Mouse (Mus musculus) embryonic facial prominence, embryonic 13.5 days (tissue): ENCODE results near the gene Gm2012. TPM values are rescaled to one million over a fixed set of nuclear protein-coding genes. Genes with fewer than 3 reads are reported as not detected.
"Not testable (repeated sequence)": the region's sequence is repeated elsewhere in the genome, so short reads cannot be mapped to it uniquely, and the experiment has no call there.

Experiments used
- ATAC-seq: fragments of 200-750 bp; cut with Nextera tagmentation; 2 replicates; pipeline ENCODE4 v1.8.0; 2017; ENCODE audit warnings: low read depth; ENCODE audit not compliant: insufficient number of reproducible peaks, insufficient read depth, low FRiP score, low TSS enrichment
- H3K27ac ChIP-seq: fragments of 300-500 bp; sonication (generic); 2 replicates; pipeline ENCODE4 v1.5.1; 2015; ENCODE audit warnings: moderate library complexity, mild to moderate bottlenecking, inconsistent platforms
- H3K27me3 ChIP-seq: fragments of 300-500 bp; sonication (generic); 2 replicates; pipeline ENCODE4 v1.6.1; 2015; ENCODE audit warnings: mild to moderate bottlenecking, inconsistent platforms
- H3K36me3 ChIP-seq: fragments of 300-500 bp; sonication (generic); 2 replicates; pipeline ENCODE4 v1.6.1; 2015; ENCODE audit warnings: mild to moderate bottlenecking, inconsistent platforms
- H3K4me1 ChIP-seq: fragments of 300-500 bp; sonication (generic); 2 replicates; pipeline ENCODE4 v1.6.1; 2015; ENCODE audit warnings: inconsistent platforms
- H3K4me2 ChIP-seq: fragments of 300-500 bp; sonication (generic); 2 replicates; pipeline ENCODE4 v1.6.1; 2015; ENCODE audit warnings: moderate library complexity, mild to moderate bottlenecking, inconsistent platforms
- H3K4me3 ChIP-seq: fragments of 300-500 bp; sonication (generic); 2 replicates; pipeline ENCODE4 v1.5.1; 2015; ENCODE audit warnings: mild to moderate bottlenecking, inconsistent platforms
- H3K9ac ChIP-seq: fragments of 300-500 bp; sonication (generic); 2 replicates; pipeline ENCODE4 v1.6.1; 2015; ENCODE audit warnings: mild to moderate bottlenecking, inconsistent platforms
- H3K9me3 ChIP-seq: fragments of 300-500 bp; sonication (generic); 2 replicates; pipeline ENCODE4 v1.6.1; 2016; ENCODE audit warnings: inconsistent platforms
- WGBS: fragments of 180-500 bp; shearing (Covaris S2); methylation state at CpG from one replicate; pipeline ENCODE4 v1.1.7; 2015; ENCODE audit warnings: mixed read lengths; 5-methylcytosine and 5-hydroxymethylcytosine counted together
- microRNA-seq: library from miRNA; unstranded; fragments of <30 nt; microRNA quantifications from one replicate; pipeline ENCODE4, GENCODE M21; 2016
- polyA plus RNA-seq: library from polyadenylated mRNA; unstranded; fragments of >200 nt; fragmentation: Nextera tagmentation; extraction: Ambion mirVana; gene quantifications from 2 replicates; pipeline ENCODE4 v1.2.1, GENCODE M21; 2015

Gm2012 gene
- not detected in 2 replicates for polyA plus RNA-seq

GRCm38 (mm10) chrX:26231255-26231654 is at the start of gene Gm2012:
Gm2012 (minus strand) TSS chrX:26231355.
- not testable (repeated sequence) for H3K9me3 ChIP-seq, H3K4me1 ChIP-seq, H3K4me2 ChIP-seq, H3K27ac ChIP-seq, H3K9ac ChIP-seq, ATAC-seq, H3K36me3 ChIP-seq, H3K4me3 ChIP-seq, H3K27me3 ChIP-seq
- 100% methylated on average over 1 of the region's 5 CpGs for WGBS

- 78% methylated on average over 12 of the region's 12 CpGs for WGBS
- not testable (repeated sequence) for ATAC-seq, H3K4me3 ChIP-seq, H3K27ac ChIP-seq, H3K27me3 ChIP-seq, H3K4me1 ChIP-seq, H3K9me3 ChIP-seq, H3K36me3 ChIP-seq, H3K9ac ChIP-seq, H3K4me2 ChIP-seq
Observed at GRCm38 (mm10) chrX:26159146-26159545, 72.0 kb downstream of the Gm2012 start.

Small RNA genes within 50 kb of the gene (microRNA-seq; reads per million reads assigned to microRNA genes)
- gene Gm26302 = not detected

Other genes with a start within 250 kb of the Gm2012 start
- not detected in 2 replicates for gene Gm5168, start 180.3 kb downstream of the Gm2012 start, polyA plus RNA-seq
- not detected in 2 replicates for gene Gm2030, start 78.7 kb upstream of the Gm2012 start, polyA plus RNA-seq